In genomic region chr5:66540246-66540645, GRCm38 (mm10) we compare ENCODE assay signal across 32 mouse cellular contexts.
"Had no signal": no experiment of that assay in that cellular context is flagged by ENCODE, and none has a peak within 500 bp of the region (broad histone marks: within the 10 kb centered on the region; RNA-seq: fewer than 3 reads in every experiment).

No protein-coding gene starts in this region.

- H3K4me2 ChIP-seq: limb, embryonic 12.5 days; limb, embryonic 13.5 days; limb, embryonic 15.5 days; liver, embryonic 11.5 days; liver, embryonic 12.5 days; liver, embryonic 13.5 days; liver, embryonic 15.5 days; lung, embryonic 14.5 days; lung, embryonic 15.5 days; midbrain, embryonic 11.5 days; midbrain, embryonic 12.5 days; midbrain, embryonic 13.5 days; midbrain, embryonic 15.5 days; neural tube, embryonic 12.5 days had no signal

- H3K9ac ChIP-seq: limb, embryonic 12.5 days; limb, embryonic 13.5 days; limb, embryonic 15.5 days; liver, embryonic 12.5 days; liver, embryonic 13.5 days; liver, embryonic 14.5 days; liver, embryonic 15.5 days; liver, postnatal 0 days; lung, embryonic 14.5 days; lung, embryonic 15.5 days; midbrain, embryonic 12.5 days; midbrain, embryonic 13.5 days; midbrain, embryonic 15.5 days; neural tube, embryonic 12.5 days had no signal

- H3K4me3 ChIP-seq: limb, embryonic 10.5 days; limb, embryonic 12.5 days; limb, embryonic 13.5 days; limb, embryonic 15.5 days; liver, embryonic 12.5 days; liver, embryonic 13.5 days; liver, embryonic 15.5 days; lung, embryonic 15.5 days; megakaryocyte, embryonic 14.5 days; midbrain, embryonic 10.5 days; midbrain, embryonic 12.5 days; midbrain, embryonic 13.5 days; midbrain, embryonic 15.5 days; myocyte; neural tube, embryonic 12.5 days had no signal

- H3K4me1 ChIP-seq: megakaryocyte, embryonic 14.5 days had no signal

- ATAC-seq: liver, embryonic 12.5 days; liver, postnatal 0 days; lung, postnatal 0 days; midbrain, embryonic 13.5 days; midbrain, embryonic 15.5 days; midbrain, embryonic 16.5 days had no signal

- H3K9me3 ChIP-seq: limb, embryonic 10.5 days; limb, embryonic 12.5 days; limb, embryonic 13.5 days; limb, embryonic 15.5 days; liver, embryonic 12.5 days; liver, embryonic 13.5 days; liver, embryonic 15.5 days; lung, embryonic 15.5 days; megakaryocyte, embryonic 14.5 days; midbrain, embryonic 10.5 days; midbrain, embryonic 12.5 days; midbrain, embryonic 13.5 days; midbrain, embryonic 15.5 days; neural tube, embryonic 12.5 days had no signal

- H3K27ac ChIP-seq: limb, embryonic 10.5 days; limb, embryonic 12.5 days; limb, embryonic 13.5 days; limb, embryonic 15.5 days; liver, embryonic 12.5 days; liver, embryonic 13.5 days; liver, embryonic 14.5 days; liver, embryonic 15.5 days; lung, embryonic 15.5 days; macrophage; midbrain, embryonic 10.5 days; midbrain, embryonic 12.5 days; midbrain, embryonic 13.5 days; midbrain, embryonic 15.5 days; neural tube, embryonic 12.5 days had no signal

- DNase-seq: left cerebral cortex, postnatal 4 days; liver; liver, embryonic 13.5 days; liver, postnatal 0 days; lung, adult 18-20 months; lung, adult 2 months; lung, embryonic 14.5 days; lung, postnatal 10 days; lung, postnatal 14 days; lung, postnatal 36 days; lung, postnatal 4 days; midbrain, embryonic 14.5 days had no signal

- H3K27me3 ChIP-seq: limb, embryonic 12.5 days; limb, embryonic 13.5 days; limb, embryonic 15.5 days; liver, embryonic 13.5 days; liver, embryonic 15.5 days; lung, embryonic 15.5 days; midbrain, embryonic 12.5 days; midbrain, embryonic 13.5 days; midbrain, embryonic 15.5 days; neural tube, embryonic 12.5 days had no signal

- H3K36me3 ChIP-seq: limb, embryonic 13.5 days; limb, embryonic 15.5 days; liver, embryonic 12.5 days; liver, embryonic 13.5 days; liver, embryonic 15.5 days; lung, embryonic 15.5 days; midbrain, embryonic 10.5 days; midbrain, embryonic 12.5 days; midbrain, embryonic 13.5 days; midbrain, embryonic 15.5 days had no signal
